Mouse (Mus musculus): ENCODE data around the gene Med12l. TPM values are rescaled to one million over a fixed set of nuclear protein-coding genes. Genes with fewer than 3 reads are reported as not detected.

Med12l gene
- total and polyA plus RNA-seq, 3 experiments, result 0.93 to 2.0 (median 1.5) TPM

DNA sequence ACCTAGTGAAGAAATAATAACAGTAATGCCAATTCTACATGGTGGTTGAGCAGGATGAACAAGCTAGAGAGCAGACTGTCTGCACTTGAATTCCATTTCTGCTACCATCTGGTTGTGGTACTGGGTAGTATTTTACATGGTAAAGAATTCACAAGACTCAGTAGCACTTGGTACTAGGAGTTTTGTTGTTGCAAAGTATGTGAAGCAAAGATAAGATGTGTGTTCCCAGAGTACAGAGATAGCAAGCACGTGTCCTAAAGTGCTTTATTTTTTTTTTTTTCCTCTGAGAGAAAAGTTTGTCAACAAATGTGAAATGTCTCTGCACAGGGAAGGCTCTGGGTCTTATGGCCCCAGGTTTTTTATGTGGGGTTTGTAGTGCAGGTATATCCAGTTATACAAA lies 28.2 kb upstream of the Med12l start:
- no peaks in the 10 kb centered on the region for H3K27me3 ChIP-seq (replicated peaks)
- H3K27ac ChIP-seq (ENCODE audit: insufficient read depth, low read depth), result no peak overlapping the region
- in situ Hi-C loops (cut with MboI; ENCODE audit: low pct_ligation_motif_present, low pct_unique_long_range_greater_than_20kb, low sequenced_read_pairs), result no loop called here
- H3K4me1 ChIP-seq (ENCODE audit: control insufficient read depth in 1 of 2, insufficient read depth in 2 of 2), result peaks cover 4 to 8% of the 10 kb centered on the region in 2 experiments
- no peaks in the 10 kb centered on the region for H3K36me3 ChIP-seq (replicated peaks in 1 of 2; ENCODE audit: control insufficient read depth in 1 of 2, insufficient read depth in 1 of 2, low read length in 1 of 2)
- no peak overlapping the region for H3K4me3 ChIP-seq (replicated peaks in 1 of 3; ENCODE audit: low read depth in 2 of 3, low read length in 2 of 3, poor library complexity in 1 of 3)
- no peak for DNase-seq (ENCODE audit: extremely low read depth)
- dilution Hi-C loops (cut with MboI; ENCODE audit: extremely low pct_ligation_motif_present, extremely low pct_unique_long_range_greater_than_20kb, low sequenced_read_pairs), result no loop called here
- TF ChIP-seq NELFE (IDR thresholded peaks at IDR 0.05; ENCODE audit: low read depth, low read length), result no peak
- no peak for TF ChIP-seq SIN3A (IDR thresholded peaks at IDR 0.05; ENCODE audit: low read length)
- no peak for TF ChIP-seq MXI1 (IDR thresholded peaks at IDR 0.05; ENCODE audit: low read depth, low read length)
- TF ChIP-seq TBP (conservative IDR thresholded peaks at IDR 0.05; ENCODE audit: low read depth, low read length), result no peak
- no peak for TF ChIP-seq USF1 (IDR thresholded peaks at IDR 0.05; ENCODE audit: low read depth, low read length)
- TF ChIP-seq ZC3H11A (IDR thresholded peaks at IDR 0.05; ENCODE audit: low read depth, low read length), result no peak
- no peak for TF ChIP-seq EP300 (IDR thresholded peaks at IDR 0.05; ENCODE audit: low read length)
- no peak for TF ChIP-seq ZMIZ1 (IDR thresholded peaks at IDR 0.05; ENCODE audit: low read depth, low read length)
- no peak for TF ChIP-seq MEF2A (IDR thresholded peaks at IDR 0.05; ENCODE audit: borderline replicate concordance, low read depth, low read length)
- TF ChIP-seq RCOR1 (conservative IDR thresholded peaks at IDR 0.05; ENCODE audit: low read depth, low read length), result no peak
- H3K9me3 ChIP-seq (replicated peaks; ENCODE audit: low read length), result peaks cover 4% of the 10 kb centered on the region
- no peaks in the 10 kb centered on the region for H3K79me2 ChIP-seq (replicated peaks; ENCODE audit: control insufficient read depth, extremely low read depth, insufficient read depth, poor library complexity, severe bottlenecking)
- no peak overlapping the region for H3K4me2 ChIP-seq (ENCODE audit: insufficient read depth, low read depth, poor library complexity, severe bottlenecking)
- no peak overlapping the region for H3K9ac ChIP-seq (ENCODE audit: insufficient read depth, low read depth)

DNA sequence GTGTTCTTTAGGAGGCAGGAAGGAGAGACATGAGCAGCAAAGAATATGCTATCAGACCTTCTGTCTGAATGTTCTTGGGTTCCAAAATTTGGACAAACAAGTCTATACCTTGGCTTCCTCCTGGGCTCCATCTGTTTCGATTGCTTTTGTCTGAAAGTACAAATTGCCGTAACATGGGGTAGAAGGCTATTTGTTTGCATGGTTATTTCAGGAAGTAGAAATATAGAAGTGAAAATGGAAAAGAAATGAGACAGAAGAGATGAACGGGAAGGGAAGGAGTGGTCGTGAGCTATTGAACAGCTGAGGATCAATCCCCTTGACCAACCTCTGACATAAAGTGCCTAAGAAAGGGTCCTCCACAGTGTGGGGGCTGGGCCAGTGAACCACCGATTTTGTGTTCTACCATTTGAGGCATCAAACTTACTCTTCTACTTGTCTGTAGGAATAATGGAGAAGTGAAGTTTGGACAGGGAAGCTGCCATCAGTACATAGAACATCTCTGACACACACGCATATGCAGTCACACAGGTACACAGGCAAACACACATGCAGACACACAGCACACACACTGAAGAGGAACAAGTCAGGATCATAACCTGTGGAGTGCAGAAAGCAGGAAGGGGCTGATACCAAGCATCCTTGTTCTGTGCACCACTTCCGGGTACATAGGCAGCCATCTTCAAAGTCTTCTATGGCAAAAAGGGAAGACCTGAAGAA lies 27.6 kb upstream of the Med12l start:
- H3K4me1 ChIP-seq (ENCODE audit: control insufficient read depth in 1 of 2, insufficient read depth in 2 of 2), result peaks cover 4 to 12% of the 10 kb centered on the region in 2 experiments
- no peak overlapping the region for H3K4me3 ChIP-seq (replicated peaks in 1 of 3; ENCODE audit: low read depth in 2 of 3, low read length in 2 of 3, poor library complexity in 1 of 3)
- no peak overlapping the region for H3K4me2 ChIP-seq (ENCODE audit: insufficient read depth, low read depth, poor library complexity, severe bottlenecking)
- no peaks in the 10 kb centered on the region for H3K79me2 ChIP-seq (replicated peaks; ENCODE audit: control insufficient read depth, extremely low read depth, insufficient read depth, poor library complexity, severe bottlenecking)
- TF ChIP-seq HCFC1 (IDR thresholded peaks at IDR 0.05; ENCODE audit: low read depth, low read length), result no peak
- no peak for TF ChIP-seq EP300 (IDR thresholded peaks at IDR 0.05; ENCODE audit: low read length)
- TF ChIP-seq RAD21 (IDR thresholded peaks at IDR 0.05; ENCODE audit: low read depth, low read length), result no peak
- no peak for TF ChIP-seq ZMIZ1 (IDR thresholded peaks at IDR 0.05; ENCODE audit: low read depth, low read length)
- dilution Hi-C loops (cut with MboI; ENCODE audit: extremely low pct_ligation_motif_present, extremely low pct_unique_long_range_greater_than_20kb, low sequenced_read_pairs), result no loop called here
- H3K27me3 ChIP-seq (replicated peaks), result no peaks in the 10 kb centered on the region
- peaks cover 4% of the 10 kb centered on the region for H3K9me3 ChIP-seq (replicated peaks; ENCODE audit: low read length)
- H3K27ac ChIP-seq (ENCODE audit: insufficient read depth, low read depth), result no peak overlapping the region
- DNase-seq (ENCODE audit: extremely low read depth), result peak; percentile 24
- H3K36me3 ChIP-seq (replicated peaks in 1 of 2; ENCODE audit: control insufficient read depth in 1 of 2, insufficient read depth in 1 of 2, low read length in 1 of 2), result no peaks in the 10 kb centered on the region
- H3K9ac ChIP-seq (ENCODE audit: insufficient read depth, low read depth), result no peak overlapping the region
- in situ Hi-C loops (cut with MboI; ENCODE audit: low pct_ligation_motif_present, low pct_unique_long_range_greater_than_20kb, low sequenced_read_pairs), result no loop called here

- Histone ChIP-seq H3K9me3 (replicated peaks; ENCODE audit: low read length) (no peaks in the 10 kb centered on the region), H3K27ac (ENCODE audit: insufficient read depth, low read depth) (no peak overlapping the region), H3K4me3 (replicated peaks in 1 of 3; ENCODE audit: low read depth in 2 of 3, low read length in 2 of 3, poor library complexity in 1 of 3) (no peak overlapping the region), H3K9ac (ENCODE audit: insufficient read depth, low read depth) (no peak overlapping the region), H3K27me3 (replicated peaks) (no peaks in the 10 kb centered on the region), H3K4me1 (ENCODE audit: control insufficient read depth in 1 of 2, insufficient read depth in 2 of 2) (peaks cover 4 to 23% of the 10 kb centered on the region in 2 experiments), H3K4me2 (ENCODE audit: insufficient read depth, low read depth, poor library complexity, severe bottlenecking) (no peak overlapping the region), H3K36me3 (replicated peaks in 1 of 2; ENCODE audit: control insufficient read depth in 1 of 2, insufficient read depth in 1 of 2, low read length in 1 of 2) (no peaks in the 10 kb centered on the region), H3K79me2 (replicated peaks; ENCODE audit: control insufficient read depth, extremely low read depth, insufficient read depth, poor library complexity, severe bottlenecking) (no peaks in the 10 kb centered on the region)
- no peak for DNase-seq (ENCODE audit: extremely low read depth)
- TF ChIP-seq ZMIZ1 (IDR thresholded peaks at IDR 0.05; ENCODE audit: low read depth, low read length) (no peak), HCFC1 (IDR thresholded peaks at IDR 0.05; ENCODE audit: low read depth, low read length) (no peak), GABPA (IDR thresholded peaks at IDR 0.05; ENCODE audit: insufficient replicate concordance, low read depth, low read length) (no peak), MAFK (IDR thresholded peaks at IDR 0.05; ENCODE audit: insufficient replicate concordance, low read length) (no peak), TBP (conservative IDR thresholded peaks at IDR 0.05; ENCODE audit: low read depth, low read length) (no peak), E2F4 (IDR thresholded peaks at IDR 0.05; ENCODE audit: insufficient replicate concordance, low read depth, low read length) (no peak), JUND (conservative IDR thresholded peaks at IDR 0.05; ENCODE audit: low read depth, low read length) (no peak), MEF2A (IDR thresholded peaks at IDR 0.05; ENCODE audit: borderline replicate concordance, low read depth, low read length) (no peak), MXI1 (IDR thresholded peaks at IDR 0.05; ENCODE audit: low read depth, low read length) (no peak), KAT2A (IDR thresholded peaks at IDR 0.05; ENCODE audit: insufficient replicate concordance, low read length) (no peak), TCF12 (IDR thresholded peaks at IDR 0.05; ENCODE audit: low read depth, low read length) (no peak)
- dilution Hi-C loops (cut with MboI; ENCODE audit: extremely low pct_ligation_motif_present, extremely low pct_unique_long_range_greater_than_20kb, low sequenced_read_pairs), result no loop called here
- in situ Hi-C loops (cut with MboI; ENCODE audit: low pct_ligation_motif_present, low pct_unique_long_range_greater_than_20kb, low sequenced_read_pairs), result loop anchor here (5.0 kb wide), 1 partner anchor 77 kb away; no protein-coding TSS in a partner anchor
Observed at GRCm38 (mm10) chr3:58980579-58980978, 25.0 kb upstream of the Med12l start.
